Mouse (Mus musculus) hindbrain, embryonic 12.5 days (tissue): ENCODE measurements around the gene Rapgef2. TPM values are rescaled to one million over a fixed set of nuclear protein-coding genes. Genes with fewer than 3 reads are reported as not detected.
A peak's percentile ranks its signal among the peaks of the same experiment; 100 is the strongest.
"Not testable (repeated sequence)": the region's sequence is repeated elsewhere in the genome, so short reads cannot be mapped to it uniquely, and the experiment has no call there.

Source experiments
- ATAC-seq: fragments of 200-750 bp; cut with Nextera tagmentation; 2 replicates; pipeline ENCODE4 v1.8.0; 2017; ENCODE audit warnings: moderate TSS enrichment; ENCODE audit not compliant: low FRiP score
- H3K27ac ChIP-seq: fragments of 300-500 bp; sonication (generic); 2 replicates; pipeline ENCODE4 v1.5.1; 2016; ENCODE audit warnings: mild to moderate bottlenecking
- H3K27me3 ChIP-seq: fragments of 300-500 bp; sonication (generic); 2 replicates; pipeline ENCODE4 v1.6.1; 2016; ENCODE audit warnings: mild to moderate bottlenecking
- H3K36me3 ChIP-seq: fragments of 300-500 bp; sonication (generic); 2 replicates; pipeline ENCODE4 v1.6.1; 2016; ENCODE audit warnings: mild to moderate bottlenecking
- H3K4me1 ChIP-seq: fragments of 300-500 bp; sonication (generic); 2 replicates; pipeline ENCODE4 v1.6.1; 2016
- H3K4me2 ChIP-seq: fragments of 300-500 bp; sonication (generic); replicated peaks from 2 replicates; pipeline ENCODE4 v1.6.1; 2016; ENCODE audit warnings: mild to moderate bottlenecking
- H3K4me3 ChIP-seq: fragments of 300-500 bp; sonication (generic); 2 replicates; pipeline ENCODE4 v1.5.1; 2016; ENCODE audit warnings: mild to moderate bottlenecking
- H3K9ac ChIP-seq: fragments of 300-500 bp; sonication (generic); 2 replicates; pipeline ENCODE4 v1.6.1; 2016; ENCODE audit warnings: mild to moderate bottlenecking, moderate library complexity
- H3K9me3 ChIP-seq: fragments of 300-500 bp; sonication (generic); replicated peaks from 2 replicates; pipeline ENCODE4 v1.6.1; 2016; ENCODE audit warnings: mild to moderate bottlenecking
- WGBS: fragments of 180-500 bp; shearing (Covaris S2); methylation state at CpG from one replicate; pipeline ENCODE4 v1.1.7; 2016; 5-methylcytosine and 5-hydroxymethylcytosine counted together
- polyA plus RNA-seq: library from polyadenylated mRNA; unstranded; fragments of >200 nt; fragmentation: Nextera tagmentation; extraction: Ambion mirVana; gene quantifications from 2 replicates; pipeline ENCODE4 v1.2.1, GENCODE M21; 2016

Rapgef2 gene
- polyA plus RNA-seq, 1 experiment from 2014 or later = 12.1 TPM

DNA sequence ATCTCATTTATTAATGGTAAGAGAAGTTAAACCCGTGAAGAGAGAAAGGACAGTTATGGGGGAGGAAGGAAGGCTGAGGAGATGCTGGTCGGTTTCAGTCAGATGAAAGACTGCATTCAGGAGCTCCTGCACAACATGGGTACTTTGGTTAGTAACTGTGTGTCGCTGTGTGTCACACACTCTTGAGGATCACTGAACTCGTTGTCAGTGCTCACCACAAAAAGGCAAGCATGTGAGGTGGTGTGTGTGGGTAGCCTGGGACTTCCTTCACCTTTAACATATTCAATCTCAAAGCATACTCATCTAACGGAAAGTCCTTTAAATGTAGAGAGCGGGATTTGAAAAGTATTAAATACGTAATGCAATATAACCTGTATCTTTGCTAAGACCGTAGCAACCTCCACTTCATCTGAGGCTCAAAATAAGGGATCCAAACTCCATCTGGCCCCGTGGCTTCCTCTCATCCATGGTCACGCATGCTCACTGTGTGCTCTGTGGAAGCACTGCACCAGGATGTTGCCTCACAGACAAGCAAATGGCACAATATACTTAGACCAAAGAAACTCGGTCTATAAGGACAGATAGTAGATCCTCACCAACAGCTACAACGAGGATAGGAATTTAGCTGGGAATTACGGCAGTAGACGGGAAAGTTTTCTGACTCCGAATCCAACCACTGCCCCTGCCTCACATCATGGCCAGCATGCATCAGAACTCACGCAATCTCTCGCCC, 58.8 kb downstream of the Rapgef2 start:
- H3K9ac ChIP-seq = no peak overlapping the region
- H3K4me3 ChIP-seq = no peak overlapping the region
- H3K27ac ChIP-seq = no peak overlapping the region
- H3K4me2 ChIP-seq = no peak overlapping the region
- no peaks in the 10 kb centered on the region for H3K36me3 ChIP-seq
- no peaks in the 10 kb centered on the region for H3K27me3 ChIP-seq
- ATAC-seq = no peak
- peaks cover 15% of the 10 kb centered on the region for H3K4me1 ChIP-seq
- H3K9me3 ChIP-seq = no peaks in the 10 kb centered on the region
- WGBS = 91% methylated on average over 17 of the region's 17 CpGs

- H3K9me3 ChIP-seq, ATAC-seq, H3K9ac ChIP-seq, H3K4me2 ChIP-seq, H3K36me3 ChIP-seq, H3K27ac ChIP-seq, H3K4me3 ChIP-seq, H3K27me3 ChIP-seq: not testable (repeated sequence)
- 100% methylated on average over 1 of the region's 1 CpGs for WGBS
- H3K4me1 ChIP-seq = peaks cover 19% of the 10 kb centered on the region
Measured at GRCm38 (mm10) chr3:79226807-79227206, 59.5 kb downstream of the Rapgef2 start.

DNA sequence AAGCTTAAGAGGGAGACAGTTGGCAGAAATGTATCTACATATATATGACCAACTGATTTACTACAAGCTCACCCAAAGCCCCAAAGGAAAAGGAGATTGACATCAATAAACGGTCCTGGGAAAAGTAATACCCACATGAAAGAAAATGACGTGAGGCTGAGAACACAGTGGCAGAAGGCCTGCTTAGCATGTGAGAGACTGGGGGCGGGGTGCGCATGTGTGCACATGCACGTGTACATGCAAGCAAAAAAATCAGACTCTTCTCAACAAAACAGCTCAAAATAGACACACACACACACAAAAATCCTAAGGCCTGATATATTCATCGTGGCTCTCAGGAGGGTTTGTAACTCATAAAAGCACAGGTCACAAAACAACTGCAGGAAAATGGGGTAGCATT, 60.4 kb downstream of the Rapgef2 start:
- H3K27ac ChIP-seq = no peak overlapping the region
- no peaks in the 10 kb centered on the region for H3K36me3 ChIP-seq
- H3K9ac ChIP-seq = no peak overlapping the region
- peaks cover 25% of the 10 kb centered on the region for H3K4me1 ChIP-seq
- H3K27me3 ChIP-seq = no peaks in the 10 kb centered on the region
- no peaks in the 10 kb centered on the region for H3K9me3 ChIP-seq
- WGBS = 75% methylated on average over 6 of the region's 6 CpGs
- no peak for ATAC-seq
- no peak overlapping the region for H3K4me2 ChIP-seq
- no peak overlapping the region for H3K4me3 ChIP-seq

DNA sequence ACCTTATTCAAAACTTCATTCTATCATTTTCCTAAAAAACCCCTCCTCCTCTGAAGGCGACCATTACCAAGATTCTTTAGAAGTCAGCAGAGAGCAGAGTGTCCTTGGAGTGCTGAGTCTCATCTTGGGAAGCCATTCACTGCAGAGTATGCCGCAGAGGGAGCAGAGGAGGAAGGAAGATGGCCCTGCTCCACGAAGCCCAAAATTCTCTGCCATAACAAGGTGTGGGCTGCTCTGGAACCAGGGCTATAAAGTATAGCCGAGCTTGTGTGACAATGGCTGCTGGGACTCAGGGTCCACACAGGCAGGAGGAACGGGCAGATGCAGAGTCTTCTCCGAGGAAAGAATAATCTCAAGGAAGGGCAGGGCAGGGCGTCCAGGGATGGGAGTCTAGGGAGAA, 62.0 kb downstream of the Rapgef2 start:
- no peaks in the 10 kb centered on the region for H3K36me3 ChIP-seq
- ATAC-seq = no peak
- no peak overlapping the region for H3K4me2 ChIP-seq
- H3K4me3 ChIP-seq = no peak overlapping the region
- no peak overlapping the region for H3K27ac ChIP-seq
- H3K4me1 ChIP-seq = peaks cover 24% of the 10 kb centered on the region
- no peak overlapping the region for H3K9ac ChIP-seq
- whole genome bisulfite sequencing = 78% methylated on average over 7 of the region's 7 CpGs
- no peaks in the 10 kb centered on the region for H3K9me3 ChIP-seq
- H3K27me3 ChIP-seq = no peaks in the 10 kb centered on the region

- Histone ChIP-seq H3K9me3 (no peaks in the 10 kb centered on the region), H3K9ac (no peak overlapping the region), H3K4me2 (no peak overlapping the region), H3K27me3 (no peaks in the 10 kb centered on the region), H3K4me3 (no peak overlapping the region), H3K27ac (no peak overlapping the region), H3K36me3 (no peaks in the 10 kb centered on the region), H3K4me1 (peaks cover 31% of the 10 kb centered on the region)
- no peak for ATAC-seq
- WGBS = 62% methylated on average over 8 of the region's 8 CpGs
Measured at GRCm38 (mm10) chr3:79223281-79223680, 63.0 kb downstream of the Rapgef2 start.

DNA sequence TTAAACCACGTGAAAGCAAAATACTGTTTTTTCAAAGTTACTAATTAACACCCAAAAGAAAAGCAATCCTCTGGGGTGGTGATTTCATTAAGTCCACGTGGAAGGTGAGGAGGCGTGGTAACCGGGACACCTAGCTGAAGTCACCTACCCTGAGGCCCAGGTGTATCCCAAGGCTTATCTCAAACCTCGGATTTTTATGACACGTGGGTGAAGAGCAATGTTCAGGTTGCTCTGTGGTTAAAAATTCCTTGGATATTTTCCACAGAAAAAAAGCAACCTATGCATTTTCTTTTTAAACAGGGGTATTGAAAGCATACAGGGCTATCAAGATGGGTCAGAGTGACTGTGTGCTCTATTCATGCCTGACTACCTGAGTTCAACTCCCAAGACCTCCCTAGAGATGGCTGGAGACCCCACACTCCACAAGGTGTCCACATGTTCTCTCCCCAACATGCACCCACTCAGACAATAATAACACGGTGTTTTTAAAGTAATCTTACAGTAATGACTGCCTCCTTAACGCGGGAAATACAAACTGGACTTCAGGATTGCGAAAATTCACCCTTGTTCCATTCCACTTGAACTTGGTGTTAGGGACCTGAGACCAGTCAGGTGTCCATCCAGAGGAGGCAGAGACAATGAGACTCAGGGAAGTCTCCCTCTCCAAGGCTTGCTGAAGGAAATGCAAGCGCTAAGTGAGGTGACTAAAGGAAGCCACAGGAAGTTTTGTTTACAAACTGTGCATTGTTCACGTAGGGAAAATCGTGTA, 63.9 kb downstream of the Rapgef2 start:
- Histone ChIP-seq H3K9ac (no peak overlapping the region), H3K27me3 (no peaks in the 10 kb centered on the region), H3K27ac (no peak overlapping the region), H3K4me2 (no peak overlapping the region), H3K9me3 (no peaks in the 10 kb centered on the region), H3K4me1 (peaks cover 35% of the 10 kb centered on the region), H3K36me3 (no peaks in the 10 kb centered on the region), H3K4me3 (no peak overlapping the region)
- ATAC-seq = no peak
- 64% methylated on average over 13 of the region's 13 CpGs for WGBS

- Histone ChIP-seq H3K9me3 (no peaks in the 10 kb centered on the region), H3K9ac (no peak overlapping the region; the same call in 1 of the 2 replicates), H3K27ac (no peak overlapping the region), H3K27me3 (no peaks in the 10 kb centered on the region), H3K36me3 (no peaks in the 10 kb centered on the region), H3K4me3 (no peak overlapping the region), H3K4me1 (peaks cover 35% of the 10 kb centered on the region), H3K4me2 (no peak overlapping the region)
- 39% methylated on average over 9 of the region's 9 CpGs for WGBS
- peak; percentile 55 for ATAC-seq
Measured at GRCm38 (mm10) chr3:79221296-79222191, 64.8 kb downstream of the Rapgef2 start.

DNA sequence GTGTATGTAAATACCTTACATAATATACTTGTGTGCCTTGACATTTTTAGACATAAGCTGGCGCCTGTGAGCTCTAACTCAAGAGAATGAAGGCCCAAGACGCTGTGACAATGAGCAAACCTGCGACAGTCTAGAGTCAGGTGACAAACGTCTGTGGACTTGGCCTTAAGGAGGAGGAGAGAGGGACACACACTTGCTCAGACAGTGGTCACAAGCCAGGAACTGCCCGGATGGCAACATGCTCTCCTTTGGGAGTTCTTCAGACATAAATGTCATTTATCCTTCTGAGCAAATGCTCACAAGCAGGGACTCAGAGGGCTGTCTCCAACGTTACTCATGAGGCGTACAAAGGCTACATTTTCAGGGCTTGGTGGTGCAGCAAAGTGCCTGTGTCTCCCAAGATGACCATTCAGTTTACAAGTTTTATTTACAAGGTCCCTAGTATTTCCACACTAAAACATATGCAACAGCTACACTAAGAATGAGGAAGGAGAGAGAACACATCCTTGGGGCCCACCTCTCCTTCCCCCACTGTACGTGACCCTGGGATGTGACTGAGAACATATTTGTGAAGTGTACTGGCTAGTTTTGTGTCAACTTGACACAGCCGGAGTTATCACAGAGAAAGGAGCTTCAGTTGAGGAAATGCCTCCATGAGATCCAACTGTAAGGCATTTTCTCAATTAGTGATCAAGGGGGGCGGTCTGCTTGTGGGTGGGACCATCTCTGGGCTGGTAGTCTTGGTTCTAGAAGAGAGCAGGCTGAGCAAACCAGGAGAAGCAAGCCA, 67.0 kb downstream of the Rapgef2 start:
- no peaks in the 10 kb centered on the region for H3K27me3 ChIP-seq
- 36% methylated on average over 10 of the region's 10 CpGs for WGBS
- H3K4me3 ChIP-seq = no peak overlapping the region
- no peak overlapping the region for H3K4me2 ChIP-seq
- H3K36me3 ChIP-seq = no peaks in the 10 kb centered on the region
- peaks cover 25% of the 10 kb centered on the region for H3K4me1 ChIP-seq
- H3K9me3 ChIP-seq = no peaks in the 10 kb centered on the region
- H3K9ac ChIP-seq = no peak overlapping the region
- no peak overlapping the region for H3K27ac ChIP-seq
- peak; percentile 44; the same call in 1 of the 2 replicates for ATAC-seq

DNA sequence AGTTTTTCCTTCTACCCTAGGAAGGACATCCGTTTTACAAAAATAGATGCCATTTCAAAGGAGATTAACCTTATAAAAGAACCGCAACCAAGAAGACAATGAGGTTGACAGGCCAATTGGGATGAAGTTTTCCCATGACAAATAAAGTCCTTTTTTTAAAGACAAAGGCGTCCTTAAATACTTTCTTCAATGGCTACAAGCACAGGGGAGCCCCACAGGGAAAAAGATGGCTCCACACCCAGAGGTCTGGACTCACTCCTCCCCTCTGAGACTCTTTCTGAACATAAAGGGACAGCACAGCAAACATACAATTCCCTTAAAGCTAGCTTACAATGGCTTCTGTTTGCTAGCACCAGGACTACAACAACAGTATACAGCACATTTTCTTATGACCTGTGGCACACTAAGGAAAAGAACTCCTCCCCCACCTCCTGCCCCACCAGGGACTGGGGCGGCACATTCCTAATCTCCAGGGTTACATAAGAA, 67.7 kb downstream of the Rapgef2 start:
- H3K4me3 ChIP-seq = no peak overlapping the region
- no peak overlapping the region for H3K4me2 ChIP-seq
- 18% methylated on average over 4 of the region's 4 CpGs for WGBS
- no peaks in the 10 kb centered on the region for H3K27me3 ChIP-seq
- H3K4me1 ChIP-seq = peaks cover 25% of the 10 kb centered on the region
- H3K27ac ChIP-seq = no peak overlapping the region
- no peak overlapping the region for H3K9ac ChIP-seq
- H3K36me3 ChIP-seq = no peaks in the 10 kb centered on the region
- no peaks in the 10 kb centered on the region for H3K9me3 ChIP-seq
- peak; percentile 53; the same call in 1 of the 2 replicates for ATAC-seq

DNA sequence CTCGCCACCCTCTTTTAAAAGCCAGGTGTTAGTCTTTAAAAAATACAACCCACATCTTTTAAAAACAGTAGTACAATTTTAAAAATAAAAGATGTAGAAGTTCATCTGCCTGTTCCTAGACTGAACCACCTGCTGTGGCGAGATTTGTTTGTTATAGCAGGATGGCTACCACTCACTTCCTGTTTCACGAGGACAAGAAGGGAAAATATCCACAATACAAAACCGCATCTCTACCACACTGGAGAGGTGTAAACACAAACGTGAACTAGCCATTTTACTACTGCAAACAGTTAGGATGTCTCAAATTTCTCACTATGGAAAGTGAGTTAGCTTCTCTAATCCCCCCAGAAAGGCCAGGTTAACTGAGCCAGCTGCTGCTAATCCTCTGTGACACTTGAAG, 76.1 kb downstream of the Rapgef2 start:
- H3K4me1 ChIP-seq = peaks cover under 1% of the 10 kb centered on the region; the same call in 1 of the 2 replicates
- WGBS = 75% methylated on average over 5 of the region's 5 CpGs
- no peak overlapping the region for H3K9ac ChIP-seq
- no peaks in the 10 kb centered on the region for H3K27me3 ChIP-seq
- ATAC-seq = no peak
- no peak overlapping the region for H3K4me2 ChIP-seq
- no peak overlapping the region for H3K27ac ChIP-seq
- H3K36me3 ChIP-seq = 0 out of 2 replicates have a peak, but pooled peaks cover 4% of the 10 kb centered on the region
- no peak overlapping the region for H3K4me3 ChIP-seq
- no peaks in the 10 kb centered on the region for H3K9me3 ChIP-seq

DNA sequence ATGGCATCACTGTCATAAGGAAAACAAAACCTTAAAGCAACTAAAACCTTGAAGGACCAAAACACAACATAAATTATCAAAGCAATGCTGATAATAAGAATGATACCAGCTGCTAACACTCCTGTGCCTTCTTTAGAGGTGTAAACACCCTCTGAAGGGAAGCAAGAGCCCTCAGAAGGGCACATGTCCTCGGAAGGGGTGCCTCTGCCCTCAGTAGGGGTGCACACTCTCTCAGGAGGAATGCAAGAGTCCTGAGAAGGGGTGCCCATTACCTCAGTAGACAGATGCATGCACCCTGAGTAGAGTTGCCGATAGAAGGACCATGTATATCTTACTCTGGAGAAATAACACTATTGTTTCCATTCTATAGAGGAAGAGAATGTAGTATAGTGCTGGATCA, 79.1 kb downstream of the Rapgef2 start:
- H3K27ac ChIP-seq = no peak overlapping the region
- H3K9ac ChIP-seq = no peak overlapping the region
- no peak overlapping the region for H3K4me2 ChIP-seq
- 0 out of 2 replicates have a peak, but pooled peaks cover 4% of the 10 kb centered on the region for H3K36me3 ChIP-seq
- H3K4me1 ChIP-seq = peaks cover 13% of the 10 kb centered on the region
- ATAC-seq = no peak
- H3K27me3 ChIP-seq = no peaks in the 10 kb centered on the region
- 92% methylated on average over 2 of the region's 2 CpGs for WGBS
- no peaks in the 10 kb centered on the region for H3K9me3 ChIP-seq
- no peak overlapping the region for H3K4me3 ChIP-seq
